Mouse (Mus musculus) liver, adult 2 months (tissue): ENCODE data around the gene Ss18l2.

ENCODE experiments used
- CTCF ChIP-seq: fragments of 200-500 bp; IDR thresholded peaks from 2 replicates; pipeline ENCODE4 v1.5.1; 2011; ENCODE audit warnings: low read depth, low read length, control low read depth
- POLR2A ChIP-seq: fragments of 200-500 bp; IDR thresholded peaks from 2 replicates; pipeline ENCODE4 v1.6.1; 2011; ENCODE audit warnings: low read length, control low read depth; ENCODE audit not compliant: insufficient read depth; ENCODE audit errors: extremely low read depth

GRCm38 (mm10) chr9:121669348-121669791 lies 40.8 kb upstream of the Ss18l2 start:
- TF ChIP-seq CTCF: peak; percentile 53
- no peak for TF ChIP-seq POLR2A
